Mouse (Mus musculus): ENCODE results near the gene Tube1.

The Tube1 gene

GRCm38 (mm10) chr10:39133462-39134310, at the start of gene Tube1, which contains the start of gene Fam229b:
Gene Tube1 (plus strand): TSS chr10:39133976.
Gene Fam229b (minus strand): TSS chr10:39133914.
- peak; percentile 86 for DNase-seq (ENCODE audit: low read depth, low spot score)

GRCm38 (mm10) chr10:39096981-39097380, 36.8 kb upstream of the Tube1 start:
- no peak for DNase-seq (ENCODE audit: low read depth, low spot score)

- no peak for DNase-seq (ENCODE audit: low read depth, low spot score)
These were observed 35.0 kb upstream of the Tube1 start for GRCm38 (mm10) chr10:39098746-39099145.

GRCm38 (mm10) chr10:39104803-39105449, 28.9 kb upstream of the Tube1 start:
- no peak for DNase-seq (ENCODE audit: low read depth, low spot score)

- DNase-seq (ENCODE audit: low read depth, low spot score), result no peak
These were observed 27.4 kb upstream of the Tube1 start for GRCm38 (mm10) chr10:39106413-39106812.

- DNase-seq (ENCODE audit: low read depth, low spot score), result no peak
These were observed 26.8 kb upstream of the Tube1 start for GRCm38 (mm10) chr10:39106935-39107334.

GRCm38 (mm10) chr10:39108837-39109488, 24.8 kb upstream of the Tube1 start:
- DNase-seq (ENCODE audit: low read depth, low spot score), result no peak

GRCm38 (mm10) chr10:39109489-39109874, 24.3 kb upstream of the Tube1 start:
- no peak for DNase-seq (ENCODE audit: low read depth, low spot score)

GRCm38 (mm10) chr10:39121412-39121811, 12.4 kb upstream of the Tube1 start:
- no peak for DNase-seq (ENCODE audit: low read depth, low spot score)

GRCm38 (mm10) chr10:39137766-39138165, 4.0 kb downstream of the Tube1 start:
- no peak for DNase-seq (ENCODE audit: low read depth, low spot score)

- DNase-seq (ENCODE audit: low read depth, low spot score), result no peak
These were observed 5.0 kb downstream of the Tube1 start for GRCm38 (mm10) chr10:39138761-39139160.

GRCm38 (mm10) chr10:39140843-39141242, 7.1 kb downstream of the Tube1 start:
- no peak for DNase-seq (ENCODE audit: low read depth, low spot score)

GRCm38 (mm10) chr10:39141401-39141800, 7.6 kb downstream of the Tube1 start:
- no peak for DNase-seq (ENCODE audit: low read depth, low spot score)

GRCm38 (mm10) chr10:39142216-39142615, 8.4 kb downstream of the Tube1 start:
- DNase-seq (ENCODE audit: low read depth, low spot score), result no peak

GRCm38 (mm10) chr10:39156719-39157118, 22.9 kb downstream of the Tube1 start:
- no peak for DNase-seq (ENCODE audit: low read depth, low spot score)

GRCm38 (mm10) chr10:39157321-39157720, 23.5 kb downstream of the Tube1 start:
- DNase-seq (ENCODE audit: low read depth, low spot score), result no peak

- DNase-seq (ENCODE audit: low read depth, low spot score), result no peak
These were observed 24.5 kb downstream of the Tube1 start for GRCm38 (mm10) chr10:39158306-39158705.

GRCm38 (mm10) chr10:39161406-39161805, 27.6 kb downstream of the Tube1 start:
- DNase-seq (ENCODE audit: low read depth, low spot score), result no peak

- no peak for DNase-seq (ENCODE audit: low read depth, low spot score)
These were observed 29.1 kb downstream of the Tube1 start for GRCm38 (mm10) chr10:39162666-39163484.

GRCm38 (mm10) chr10:39163694-39164093, 29.9 kb downstream of the Tube1 start, which contains the start of gene Ccn6:
Gene Ccn6 (minus strand): TSS chr10:39163794.
- DNase-seq (ENCODE audit: low read depth, low spot score), result no peak

GRCm38 (mm10) chr10:39165632-39166115, 31.9 kb downstream of the Tube1 start:
- peak; percentile 28 for DNase-seq (ENCODE audit: low read depth, low spot score)
